Mouse (Mus musculus): ENCODE measurements around the gene Plekha7. TPM values are rescaled to one million over a fixed set of nuclear protein-coding genes. Genes with fewer than 3 reads are reported as not detected.

Plekha7 gene
- polyA plus RNA-seq, 1 experiment from 2014 or later, result 27.7 TPM

DNA sequence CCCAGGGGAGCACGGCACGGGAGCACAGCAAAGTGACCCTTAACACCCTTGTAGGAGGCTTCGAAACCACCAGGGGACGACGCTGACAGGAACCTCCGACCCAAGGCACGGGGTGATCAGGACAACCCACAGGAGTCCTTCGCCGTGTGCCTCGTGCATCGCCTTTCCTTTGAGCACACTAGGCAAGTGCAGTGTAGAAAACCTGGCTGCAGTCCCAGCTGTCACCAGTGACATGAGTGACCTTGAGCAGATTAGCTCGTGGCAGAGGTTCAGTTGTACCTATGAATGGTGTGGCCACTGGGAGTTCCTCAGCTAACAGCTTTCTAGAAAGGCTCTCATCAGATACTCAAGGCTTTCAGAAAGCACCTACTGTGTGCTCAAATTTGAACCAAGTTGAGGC is 22.0 kb downstream of the Plekha7 start:
- Histone ChIP-seq H3K27me3 (ENCODE audit: poor library complexity, severe bottlenecking) (no peaks in the 10 kb centered on the region), H3K4me3 (no peak overlapping the region), H3K27ac (peak overlapping the region; percentile 70), H3K4me1 (peaks cover 87% of the 10 kb centered on the region), H3K9me3 (no peaks in the 10 kb centered on the region), H3K36me3 (replicated peaks) (no peaks in the 10 kb centered on the region)
- WGBS, result 83% methylated on average over 12 of the region's 12 CpGs
- DNase-seq (ENCODE audit: extremely low spot score, low spot score), result no peak

DNA sequence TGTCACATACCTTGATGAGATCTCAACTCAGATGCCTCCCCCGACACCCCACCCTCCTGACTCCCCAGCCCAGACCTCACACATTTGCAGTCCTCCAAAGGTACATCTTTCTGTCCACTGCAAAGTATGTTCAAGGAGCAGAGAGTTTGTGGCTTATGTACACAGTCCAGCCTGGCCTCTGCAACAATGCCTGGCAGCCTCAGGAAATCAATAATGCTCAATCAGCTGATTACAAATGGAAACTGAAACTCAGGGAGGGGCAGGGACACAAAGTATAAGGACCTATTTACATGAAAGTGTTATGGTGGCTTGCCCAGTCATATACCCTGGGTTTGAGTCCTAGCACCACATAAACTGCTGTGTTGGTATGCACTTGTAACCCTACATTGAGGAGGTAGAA is 23.0 kb downstream of the Plekha7 start:
- Histone ChIP-seq H3K36me3 (replicated peaks) (no peaks in the 10 kb centered on the region), H3K27ac (peak overlapping the region; percentile 37; the same call in 1 of the 2 replicates), H3K4me1 (peaks cover 94% of the 10 kb centered on the region), H3K27me3 (ENCODE audit: poor library complexity, severe bottlenecking) (no peaks in the 10 kb centered on the region), H3K4me3 (no peak overlapping the region), H3K9me3 (no peaks in the 10 kb centered on the region)
- 69% methylated on average over 1 of the region's 1 CpGs for WGBS
- no peak for DNase-seq (ENCODE audit: extremely low spot score, low spot score)

DNA sequence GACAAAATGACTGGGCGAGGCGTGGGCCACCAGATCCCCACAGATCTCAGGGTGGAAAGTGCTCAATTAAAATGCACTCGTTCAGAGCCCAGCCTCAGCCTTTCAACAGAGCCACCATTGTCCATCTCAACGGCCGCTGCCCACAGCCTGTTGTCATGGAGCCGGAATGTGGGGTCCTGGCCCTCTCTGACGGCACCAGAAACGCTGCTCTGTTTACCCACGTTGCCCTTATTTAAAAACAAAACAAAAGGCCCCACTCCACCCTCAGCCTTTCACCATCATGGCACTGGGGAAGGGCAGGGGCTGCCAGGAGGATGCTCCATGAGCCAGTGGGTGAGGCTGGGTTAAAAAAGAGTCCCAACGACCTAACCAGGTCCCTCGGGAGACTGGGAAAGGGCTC is 25.4 kb downstream of the Plekha7 start:
- H3K27ac ChIP-seq, result peak overlapping the region; percentile 86

DNA sequence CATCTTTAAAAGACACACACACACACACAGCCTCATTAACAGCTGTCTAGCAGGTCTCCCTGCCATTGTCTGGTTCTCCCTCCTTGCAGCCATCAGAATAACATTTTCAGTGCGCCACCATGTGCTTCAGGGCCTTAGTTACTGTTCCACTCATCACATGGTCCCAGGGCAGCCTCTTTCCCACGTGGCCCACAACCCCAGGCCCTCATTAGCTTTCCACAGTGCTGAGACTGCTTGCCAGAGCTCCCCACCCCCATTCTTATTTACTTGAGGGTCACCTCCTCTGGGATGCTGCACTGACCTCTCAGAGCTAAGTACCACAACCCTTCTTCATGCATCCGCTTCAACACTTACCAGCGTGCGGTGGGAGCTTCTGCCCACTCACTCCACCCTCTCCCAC is 28.1 kb downstream of the Plekha7 start:
- Histone ChIP-seq H3K27ac (peak overlapping the region; percentile 86), H3K36me3 (replicated peaks) (peaks cover 3% of the 10 kb centered on the region; the same call in 1 of the 2 replicates), H3K4me3 (no peak overlapping the region), H3K27me3 (ENCODE audit: poor library complexity, severe bottlenecking) (no peaks in the 10 kb centered on the region), H3K9me3 (no peaks in the 10 kb centered on the region), H3K4me1 (peaks cover 82% of the 10 kb centered on the region)
- DNase-seq (ENCODE audit: extremely low spot score, low spot score), result peak; percentile 50
- WGBS, result 49% methylated on average over 5 of the region's 5 CpGs

More for the DNA sequence above, 25.4 kb downstream of the Plekha7 start:
- no peaks in the 10 kb centered on the region for H3K9me3 ChIP-seq
- H3K4me3 ChIP-seq, result peak overlapping the region; percentile 30
- DNase-seq (ENCODE audit: extremely low spot score, low spot score), result peak; percentile 85
- 10% methylated on average over 11 of the region's 11 CpGs for WGBS
- no peaks in the 10 kb centered on the region for H3K36me3 ChIP-seq (replicated peaks)
- no peaks in the 10 kb centered on the region for H3K27me3 ChIP-seq (ENCODE audit: poor library complexity, severe bottlenecking)
- peaks cover 100% of the 10 kb centered on the region for H3K4me1 ChIP-seq

DNA sequence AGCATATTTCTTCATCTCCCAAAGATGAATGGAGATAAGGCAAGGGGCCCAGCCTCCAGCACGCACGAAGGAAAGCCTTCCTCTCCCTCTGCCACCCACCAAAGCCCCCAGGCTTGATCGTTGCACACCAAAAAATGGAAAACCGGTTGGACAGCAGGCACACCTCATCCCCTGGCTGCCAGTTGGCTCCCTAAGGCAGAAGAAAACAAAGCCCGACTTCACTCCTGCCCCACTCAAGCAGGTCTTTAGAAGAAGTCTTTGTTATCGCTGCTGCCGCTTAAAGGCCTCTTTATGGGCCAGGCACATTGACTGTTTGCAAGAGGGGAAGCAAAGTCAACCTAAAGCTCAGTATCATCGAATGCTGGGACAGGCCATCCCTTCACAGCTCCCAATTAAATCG is 29.9 kb downstream of the Plekha7 start:
- Histone ChIP-seq H3K27me3 (ENCODE audit: poor library complexity, severe bottlenecking) (no peaks in the 10 kb centered on the region), H3K4me3 (peak overlapping the region; percentile 8; the same call in 1 of the 2 replicates), H3K36me3 (replicated peaks) (peaks cover 3% of the 10 kb centered on the region; the same call in 1 of the 2 replicates), H3K4me1 (peaks cover 75% of the 10 kb centered on the region), H3K27ac (peak overlapping the region; percentile 81), H3K9me3 (peaks cover 1% of the 10 kb centered on the region; the same call in 1 of the 2 replicates)
- WGBS, result 23% methylated on average over 9 of the region's 9 CpGs
- DNase-seq (ENCODE audit: extremely low spot score, low spot score), result no peak

DNA sequence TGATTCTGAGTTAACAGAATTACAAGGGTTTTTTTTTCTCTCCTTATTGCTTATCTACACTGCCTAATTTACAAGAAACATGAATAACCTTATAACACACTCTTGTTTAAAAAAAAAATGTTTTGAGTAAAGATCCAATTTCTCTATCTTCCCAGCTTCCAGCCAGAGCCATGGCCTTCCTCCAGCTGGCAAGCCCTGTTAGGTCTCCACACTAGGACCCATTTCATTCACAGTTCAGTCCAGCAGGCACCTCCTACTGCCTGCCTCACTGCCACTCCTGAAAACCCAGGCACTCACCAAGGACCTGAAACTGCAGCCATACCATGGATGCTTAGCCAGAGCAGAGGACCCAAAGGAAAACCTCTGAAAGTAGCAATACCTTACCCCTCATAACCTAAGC is 31.9 kb downstream of the Plekha7 start:
- Histone ChIP-seq H3K4me1 (peaks cover 55% of the 10 kb centered on the region), H3K36me3 (replicated peaks) (peaks cover 17% of the 10 kb centered on the region), H3K27me3 (ENCODE audit: poor library complexity, severe bottlenecking) (no peaks in the 10 kb centered on the region), H3K27ac (no peak overlapping the region), H3K9me3 (peaks cover 11% of the 10 kb centered on the region; the same call in 1 of the 2 replicates), H3K4me3 (no peak overlapping the region)
- DNase-seq (ENCODE audit: extremely low spot score, low spot score), result no peak

DNA sequence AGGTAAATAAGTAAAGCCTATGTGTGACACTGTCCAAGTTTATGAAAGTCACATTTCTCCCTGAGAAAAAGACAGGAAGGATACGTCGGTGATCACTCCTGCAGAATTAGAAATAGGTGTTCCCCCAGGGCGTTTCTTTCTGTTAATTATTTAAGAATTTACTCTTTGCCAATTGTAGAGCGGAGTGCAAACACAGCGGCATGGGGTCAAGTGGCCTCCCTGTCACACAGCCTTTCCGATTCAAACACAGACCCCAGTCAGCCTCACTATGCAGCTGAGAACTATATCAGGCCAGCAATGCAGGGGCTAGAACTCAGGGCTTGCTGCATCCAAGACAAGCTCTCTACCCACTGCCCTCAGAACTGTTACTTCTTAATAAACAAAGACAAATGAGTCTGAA is 35.1 kb downstream of the Plekha7 start:
- no peak overlapping the region for H3K27ac ChIP-seq
- DNase-seq (ENCODE audit: extremely low spot score, low spot score), result no peak
- peaks cover 17% of the 10 kb centered on the region for H3K36me3 ChIP-seq (replicated peaks)
- H3K4me1 ChIP-seq, result peaks cover 51% of the 10 kb centered on the region
- H3K9me3 ChIP-seq, result peaks cover 11% of the 10 kb centered on the region; the same call in 1 of the 2 replicates
- no peak overlapping the region for H3K4me3 ChIP-seq
- H3K27me3 ChIP-seq (ENCODE audit: poor library complexity, severe bottlenecking), result no peaks in the 10 kb centered on the region
- 90% methylated on average over 6 of the region's 6 CpGs for WGBS

DNA sequence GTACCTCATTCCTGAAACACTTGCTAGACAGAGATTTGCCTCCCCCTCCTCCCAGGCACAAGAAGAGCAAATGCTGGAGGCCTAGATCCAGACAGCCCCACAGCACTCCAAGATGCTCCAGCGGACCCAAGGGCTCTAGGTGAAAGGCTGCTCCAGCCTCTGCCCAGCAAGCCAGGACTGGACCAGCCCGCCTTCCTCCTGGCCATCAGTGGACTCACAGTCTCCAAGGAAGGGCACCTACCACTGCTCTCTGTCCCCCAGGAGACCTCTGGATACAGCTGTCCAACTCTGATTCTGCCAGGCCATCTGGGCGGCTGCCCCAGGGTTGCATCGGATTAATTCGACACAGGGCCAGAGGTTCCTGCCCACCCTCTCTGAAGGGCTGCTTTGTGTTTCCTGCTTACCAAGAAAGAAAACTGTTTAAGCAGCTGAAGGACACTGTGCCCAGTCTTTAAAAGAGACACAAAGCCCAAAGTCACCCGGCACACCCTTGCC is 38.6 kb downstream of the Plekha7 start:
- Histone ChIP-seq H3K27me3 (ENCODE audit: poor library complexity, severe bottlenecking) (no peaks in the 10 kb centered on the region), H3K4me1 (peaks cover 61% of the 10 kb centered on the region), H3K9me3 (peaks cover 11% of the 10 kb centered on the region; the same call in 1 of the 2 replicates), H3K4me3 (no peak overlapping the region), H3K36me3 (replicated peaks) (peaks cover 14% of the 10 kb centered on the region), H3K27ac (peak overlapping the region; percentile 59)
- WGBS, result 53% methylated on average over 6 of the region's 6 CpGs
- DNase-seq (ENCODE audit: extremely low spot score, low spot score), result no peak

DNA sequence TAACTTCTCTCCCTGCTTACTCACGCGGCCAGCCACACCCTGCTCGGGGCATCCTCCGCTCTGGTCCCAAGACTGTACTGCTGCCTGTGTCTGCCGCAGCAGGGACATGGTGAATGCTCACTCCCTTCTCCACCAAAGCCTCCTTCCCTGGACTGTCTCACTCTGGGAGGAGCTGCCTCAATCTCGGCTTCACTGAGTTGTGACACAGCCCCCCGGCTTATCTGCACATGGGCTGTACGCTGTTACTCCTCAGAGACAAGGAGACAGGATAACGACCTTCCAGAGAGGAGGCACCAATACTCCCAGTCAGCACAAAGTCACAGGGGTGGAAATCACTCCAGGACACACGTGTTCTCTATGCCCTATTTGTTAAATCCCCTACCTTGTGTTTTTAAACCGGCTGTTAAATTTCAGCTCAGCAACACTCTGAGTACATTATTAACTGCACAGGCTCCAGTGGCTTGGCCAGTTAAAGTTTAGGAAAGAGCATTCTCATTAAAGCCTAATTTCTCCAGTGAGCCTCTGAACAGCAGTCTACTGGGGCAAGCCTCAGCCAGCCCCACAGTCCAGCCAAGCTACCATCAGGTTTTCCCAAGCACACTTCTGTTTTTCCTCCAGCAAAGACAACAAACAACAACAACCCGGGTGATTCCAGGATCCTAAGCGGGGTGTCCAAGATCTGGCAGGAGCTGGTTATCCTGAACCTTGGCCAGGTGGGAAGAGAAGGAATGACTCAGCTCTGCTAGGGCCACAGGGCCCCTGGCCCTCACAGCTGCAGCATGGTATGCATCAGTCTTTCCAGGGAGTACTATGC is 39.9 kb downstream of the Plekha7 start:
- Histone ChIP-seq H3K36me3 (replicated peaks) (peaks cover 14% of the 10 kb centered on the region), H3K9me3 (peaks cover 10% of the 10 kb centered on the region; the same call in 1 of the 2 replicates), H3K4me3 (no peak overlapping the region), H3K27me3 (ENCODE audit: poor library complexity, severe bottlenecking) (no peaks in the 10 kb centered on the region; the same call in 1 of the 2 replicates), H3K27ac (peak overlapping the region; percentile 16), H3K4me1 (peaks cover 68% of the 10 kb centered on the region)
- no peak for DNase-seq (ENCODE audit: extremely low spot score, low spot score)
- WGBS, result 64% methylated on average over 13 of the region's 13 CpGs

DNA sequence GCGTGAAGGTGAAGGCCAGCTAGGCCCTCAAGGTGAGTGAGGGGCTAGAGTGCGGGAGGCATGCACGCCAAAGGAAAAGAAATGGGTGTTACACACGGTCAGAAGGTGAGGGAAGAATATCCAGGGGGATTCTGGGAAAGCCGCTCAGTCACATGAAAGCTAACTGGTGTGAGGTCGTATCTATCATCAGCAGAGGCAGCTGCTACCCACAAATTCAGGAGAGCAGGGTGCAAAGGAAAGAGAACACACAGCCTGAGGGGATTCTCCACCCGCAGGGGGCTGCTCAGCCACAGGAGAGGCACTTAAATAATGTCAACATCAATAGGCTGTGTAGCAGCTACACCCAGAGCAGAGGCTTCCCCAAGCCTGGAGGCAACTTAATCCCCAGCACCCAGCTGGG is 44.9 kb downstream of the Plekha7 start:
- WGBS, result 41% methylated on average over 7 of the region's 7 CpGs
- no peak for DNase-seq (ENCODE audit: extremely low spot score, low spot score)
- Histone ChIP-seq H3K4me3 (no peak overlapping the region), H3K4me1 (peaks cover 71% of the 10 kb centered on the region), H3K27ac (peak overlapping the region; percentile 56), H3K9me3 (no peaks in the 10 kb centered on the region), H3K27me3 (ENCODE audit: poor library complexity, severe bottlenecking) (no peaks in the 10 kb centered on the region; the same call in 1 of the 2 replicates), H3K36me3 (replicated peaks) (no peaks in the 10 kb centered on the region)

DNA sequence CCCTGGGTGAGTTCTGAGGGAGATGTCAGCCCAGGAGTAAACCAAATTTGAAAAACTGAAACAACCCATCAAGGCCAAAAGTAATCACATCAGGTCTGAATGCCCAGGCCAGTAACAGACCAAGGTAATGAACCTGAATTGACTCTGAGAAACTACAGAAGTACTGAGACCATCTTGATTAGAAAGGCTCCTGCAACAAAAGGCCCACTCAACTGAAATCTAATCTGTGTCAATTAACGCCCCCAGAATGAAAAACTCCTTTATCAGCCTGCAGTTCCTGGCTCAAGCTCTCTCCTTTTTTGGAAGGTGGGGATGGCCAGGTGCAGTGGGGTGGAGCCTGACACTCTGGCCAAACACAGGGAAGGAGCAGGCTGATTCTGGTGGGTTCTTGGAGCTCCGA is 45.7 kb downstream of the Plekha7 start:
- WGBS, result 26% methylated on average over 2 of the region's 2 CpGs
- H3K4me3 ChIP-seq, result no peak overlapping the region
- no peak for DNase-seq (ENCODE audit: extremely low spot score, low spot score)
- H3K27ac ChIP-seq, result peak overlapping the region; percentile 56
- H3K4me1 ChIP-seq, result peaks cover 66% of the 10 kb centered on the region
- no peaks in the 10 kb centered on the region for H3K36me3 ChIP-seq (replicated peaks)
- H3K27me3 ChIP-seq (ENCODE audit: poor library complexity, severe bottlenecking), result no peaks in the 10 kb centered on the region; the same call in 1 of the 2 replicates
- H3K9me3 ChIP-seq, result no peaks in the 10 kb centered on the region

DNA sequence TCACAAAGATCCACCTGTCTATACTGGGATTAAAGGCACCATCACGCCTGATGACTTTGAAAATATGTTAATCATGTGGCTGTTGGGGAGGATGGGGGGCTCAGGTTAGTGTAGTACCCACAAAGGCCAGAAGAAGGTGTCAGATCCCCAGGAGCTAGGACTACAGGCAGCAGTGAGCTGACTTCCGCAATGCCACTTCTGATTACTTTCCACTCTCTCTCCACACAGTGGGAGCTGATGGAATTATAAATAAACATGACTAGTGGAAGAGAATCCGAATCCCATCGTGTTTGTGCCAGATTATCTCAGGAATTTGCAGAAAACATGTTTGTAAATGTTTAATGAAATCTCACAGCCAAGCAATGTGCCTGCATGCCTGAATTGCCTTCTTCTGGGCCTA is 46.1 kb downstream of the Plekha7 start:
- Histone ChIP-seq H3K36me3 (replicated peaks) (no peaks in the 10 kb centered on the region), H3K4me1 (peaks cover 66% of the 10 kb centered on the region), H3K27me3 (ENCODE audit: poor library complexity, severe bottlenecking) (no peaks in the 10 kb centered on the region; the same call in 1 of the 2 replicates), H3K27ac (peak overlapping the region; percentile 56), H3K4me3 (no peak overlapping the region), H3K9me3 (no peaks in the 10 kb centered on the region)
- DNase-seq (ENCODE audit: extremely low spot score, low spot score), result no peak
- WGBS, result 35% methylated on average over 4 of the region's 4 CpGs

All from forebrain, embryonic 10.5 days (tissue).